Mouse (Mus musculus) E14TG2a.4 (cell line): Measurements from ENCODE around the gene Trim62.

Experiments used
- CTCF ChIP-seq: conservative IDR thresholded peaks from 2 replicates; pipeline ENCODE4 v1.5.1; 2014; ENCODE audit warnings: low read length
- NANOG ChIP-seq: IDR thresholded peaks from 2 replicates; pipeline ENCODE4 v1.6.1; 2014; ENCODE audit warnings: borderline replicate concordance, low read length, mixed read lengths
- POU5F1 ChIP-seq: IDR thresholded peaks from 2 replicates; pipeline ENCODE4 v1.6.1; 2014; ENCODE audit warnings: low read length, borderline replicate concordance

DNA sequence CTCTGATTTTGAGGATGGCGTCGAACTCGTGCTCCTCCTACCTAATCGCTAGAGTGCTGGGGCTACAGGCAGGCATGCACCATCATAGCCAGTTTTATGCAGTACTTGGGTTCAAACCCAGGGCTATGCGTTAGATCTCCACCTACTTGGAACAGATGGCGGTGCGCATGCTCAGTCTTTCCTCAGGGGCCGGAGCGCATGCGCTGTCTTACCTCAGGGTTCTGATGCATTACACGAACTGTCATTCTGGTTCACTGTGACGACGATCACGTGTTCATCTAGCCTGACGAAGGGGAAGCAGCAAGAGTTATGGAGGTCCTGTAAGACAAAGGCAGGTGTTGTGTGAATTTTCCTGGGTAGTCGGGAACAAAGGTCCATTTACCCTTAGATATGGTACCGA, 9.3 kb upstream of the Trim62 start:
- TF ChIP-seq CTCF, result no peak
- no peak for TF ChIP-seq POU5F1
- TF ChIP-seq NANOG, result no peak
